Mouse (Mus musculus): ENCODE results near the gene Dcaf4. TPM values are rescaled to one million over a fixed set of nuclear protein-coding genes. Genes with fewer than 3 reads are reported as not detected.

Gene Dcaf4
- polyA plus RNA-seq, 1 experiment from 2014 or later: 19.7 TPM

GRCm38 (mm10) chr12:83524329-83524728 is 4.1 kb downstream of the Dcaf4 start:
- Histone ChIP-seq H3K27ac (replicated peaks) (no peak overlapping the region), H3K9me3 (ENCODE audit: control insufficient read depth, low read length) (no peaks in the 10 kb centered on the region), H3K4me3 (ENCODE audit: low read depth, low read length) (no peak overlapping the region), H3K36me3 (ENCODE audit: control insufficient read depth, insufficient read depth, low read length) (no peaks in the 10 kb centered on the region), H3K9ac (ENCODE audit: low read length) (no peak overlapping the region), H3K27me3 (ENCODE audit: control insufficient read depth, insufficient read depth, low read length) (no peaks in the 10 kb centered on the region), H3K4me2 (replicated peaks; ENCODE audit: low read depth) (no peak overlapping the region), H3K4me1 (replicated peaks; ENCODE audit: control insufficient read depth, insufficient read depth) (no peaks in the 10 kb centered on the region; the same call in 1 of the 2 replicates)
- TF ChIP-seq EP300 (optimal IDR thresholded peaks at IDR 0.05) (no peak), CTCF (IDR thresholded peaks at IDR 0.05; ENCODE audit: low read depth) (no peak)
- ATAC-seq (ENCODE audit: low FRiP score, low TSS enrichment) (no peak), DNase-seq (ENCODE audit: low spot score) (no peak)
- WGBS: 78% methylated on average over 5 of the region's 5 CpGs

GRCm38 (mm10) chr12:83525822-83526544 is 5.7 kb downstream of the Dcaf4 start:
- DNase-seq (ENCODE audit: low spot score) (no peak), ATAC-seq (ENCODE audit: low FRiP score, low TSS enrichment) (0 out of 2 replicates have a peak, but pooled peaks have one; percentile 14)
- Histone ChIP-seq H3K27me3 (ENCODE audit: control insufficient read depth, insufficient read depth, low read length) (no peaks in the 10 kb centered on the region), H3K4me2 (replicated peaks; ENCODE audit: low read depth) (no peak overlapping the region), H3K36me3 (ENCODE audit: control insufficient read depth, insufficient read depth, low read length) (no peaks in the 10 kb centered on the region), H3K9ac (ENCODE audit: low read length) (no peak overlapping the region), H3K27ac (replicated peaks) (peak overlapping the region; percentile 67; the same call in 1 of the 2 replicates), H3K4me1 (replicated peaks; ENCODE audit: control insufficient read depth, insufficient read depth) (no peaks in the 10 kb centered on the region; the same call in 1 of the 2 replicates), H3K4me3 (ENCODE audit: low read depth, low read length) (no peak overlapping the region), H3K9me3 (ENCODE audit: control insufficient read depth, low read length) (no peaks in the 10 kb centered on the region)
- TF ChIP-seq CTCF (IDR thresholded peaks at IDR 0.05; ENCODE audit: low read depth): no peak
- no peak for TF ChIP-seq EP300 (optimal IDR thresholded peaks at IDR 0.05)
- 60% methylated on average over 18 of the region's 18 CpGs for WGBS

- Histone ChIP-seq H3K36me3 (ENCODE audit: control insufficient read depth, insufficient read depth, low read length) (no peaks in the 10 kb centered on the region), H3K4me1 (replicated peaks; ENCODE audit: control insufficient read depth, insufficient read depth) (no peaks in the 10 kb centered on the region; the same call in 1 of the 2 replicates), H3K4me2 (replicated peaks; ENCODE audit: low read depth) (no peak overlapping the region), H3K4me3 (ENCODE audit: low read depth, low read length) (no peak overlapping the region), H3K9me3 (ENCODE audit: control insufficient read depth, low read length) (no peaks in the 10 kb centered on the region), H3K9ac (ENCODE audit: low read length) (no peak overlapping the region), H3K27ac (replicated peaks) (no peak overlapping the region), H3K27me3 (ENCODE audit: control insufficient read depth, insufficient read depth, low read length) (no peaks in the 10 kb centered on the region)
- WGBS: 62% methylated on average over 6 of the region's 6 CpGs
- ATAC-seq (ENCODE audit: low FRiP score, low TSS enrichment) (no peak), DNase-seq (ENCODE audit: low spot score) (peak; percentile 31)
- TF ChIP-seq EP300 (optimal IDR thresholded peaks at IDR 0.05): no peak
- TF ChIP-seq CTCF (IDR thresholded peaks at IDR 0.05; ENCODE audit: low read depth): no peak
Measured at GRCm38 (mm10) chr12:83527816-83528215, 7.5 kb downstream of the Dcaf4 start.

DNA sequence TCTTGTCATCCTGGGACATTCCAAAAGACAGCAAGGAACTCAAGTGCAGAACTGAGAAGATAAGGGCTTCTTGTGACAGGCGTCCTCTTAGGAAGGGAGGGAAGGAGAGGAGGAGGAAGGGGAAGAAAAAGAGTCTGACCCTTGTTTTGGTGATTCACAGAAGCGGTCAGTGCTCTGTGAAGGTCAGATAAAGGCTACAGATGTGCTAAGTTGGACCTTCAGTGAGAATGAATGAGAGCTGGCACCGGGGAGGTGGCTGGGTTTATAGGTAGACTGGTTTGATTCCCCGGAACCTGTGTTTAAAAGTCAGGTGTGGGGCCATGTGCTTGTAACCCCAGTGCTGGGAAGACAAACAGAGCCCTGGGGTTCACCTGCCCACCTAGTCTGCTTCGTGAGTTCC is 8.4 kb downstream of the Dcaf4 start:
- DNase-seq (ENCODE audit: low spot score) (no peak), ATAC-seq (ENCODE audit: low FRiP score, low TSS enrichment) (no peak)
- H3K4me3 ChIP-seq (ENCODE audit: low read depth, low read length): no peak overlapping the region
- H3K9ac ChIP-seq (ENCODE audit: low read length): no peak overlapping the region
- no peaks in the 10 kb centered on the region for H3K27me3 ChIP-seq (ENCODE audit: control insufficient read depth, insufficient read depth, low read length)
- no peak overlapping the region for H3K4me2 ChIP-seq (replicated peaks; ENCODE audit: low read depth)
- no peaks in the 10 kb centered on the region; the same call in 1 of the 2 replicates for H3K4me1 ChIP-seq (replicated peaks; ENCODE audit: control insufficient read depth, insufficient read depth)
- H3K27ac ChIP-seq (replicated peaks): no peak overlapping the region
- no peaks in the 10 kb centered on the region for H3K36me3 ChIP-seq (ENCODE audit: control insufficient read depth, insufficient read depth, low read length)
- H3K9me3 ChIP-seq (ENCODE audit: control insufficient read depth, low read length): no peaks in the 10 kb centered on the region
- no peak for TF ChIP-seq EP300 (optimal IDR thresholded peaks at IDR 0.05)
- no peak for TF ChIP-seq CTCF (IDR thresholded peaks at IDR 0.05; ENCODE audit: low read depth)
- WGBS: 86% methylated on average over 5 of the region's 5 CpGs

- Histone ChIP-seq H3K4me3 (ENCODE audit: low read depth, low read length) (no peak overlapping the region), H3K27ac (replicated peaks) (no peak overlapping the region), H3K4me2 (replicated peaks; ENCODE audit: low read depth) (no peak overlapping the region), H3K9ac (ENCODE audit: low read length) (no peak overlapping the region), H3K36me3 (ENCODE audit: control insufficient read depth, insufficient read depth, low read length) (peaks cover 6% of the 10 kb centered on the region; the same call in 1 of the 2 replicates), H3K9me3 (ENCODE audit: control insufficient read depth, low read length) (no peaks in the 10 kb centered on the region), H3K27me3 (ENCODE audit: control insufficient read depth, insufficient read depth, low read length) (no peaks in the 10 kb centered on the region), H3K4me1 (replicated peaks; ENCODE audit: control insufficient read depth, insufficient read depth) (no peaks in the 10 kb centered on the region; the same call in 1 of the 2 replicates)
- DNase-seq (ENCODE audit: low spot score) (no peak), ATAC-seq (ENCODE audit: low FRiP score, low TSS enrichment) (no peak)
- WGBS: 89% methylated on average over 6 of the region's 6 CpGs
- TF ChIP-seq CTCF (IDR thresholded peaks at IDR 0.05; ENCODE audit: low read depth) (no peak), EP300 (optimal IDR thresholded peaks at IDR 0.05) (no peak)
Measured at GRCm38 (mm10) chr12:83531992-83532391, 11.7 kb downstream of the Dcaf4 start.

GRCm38 (mm10) chr12:83532966-83533365 is 12.7 kb downstream of the Dcaf4 start:
- H3K27ac ChIP-seq (replicated peaks): no peak overlapping the region
- DNase-seq (ENCODE audit: low spot score) (no peak), ATAC-seq (ENCODE audit: low FRiP score, low TSS enrichment) (no peak)
- no peaks in the 10 kb centered on the region for H3K9me3 ChIP-seq (ENCODE audit: control insufficient read depth, low read length)
- no peak overlapping the region for H3K9ac ChIP-seq (ENCODE audit: low read length)
- peaks cover 6% of the 10 kb centered on the region; the same call in 1 of the 2 replicates for H3K36me3 ChIP-seq (ENCODE audit: control insufficient read depth, insufficient read depth, low read length)
- no peak overlapping the region for H3K4me3 ChIP-seq (ENCODE audit: low read depth, low read length)
- WGBS: 91% methylated on average over 3 of the region's 3 CpGs
- H3K4me2 ChIP-seq (replicated peaks; ENCODE audit: low read depth): no peak overlapping the region
- H3K27me3 ChIP-seq (ENCODE audit: control insufficient read depth, insufficient read depth, low read length): no peaks in the 10 kb centered on the region
- TF ChIP-seq CTCF (IDR thresholded peaks at IDR 0.05; ENCODE audit: low read depth): no peak
- TF ChIP-seq EP300 (optimal IDR thresholded peaks at IDR 0.05): no peak
- no peaks in the 10 kb centered on the region; the same call in 1 of the 2 replicates for H3K4me1 ChIP-seq (replicated peaks; ENCODE audit: control insufficient read depth, insufficient read depth)
